Mouse (Mus musculus) sigmoid colon, adult 10 weeks (tissue): ENCODE data around the gene Ttc6. TPM values are rescaled to one million over a fixed set of nuclear protein-coding genes. Genes with fewer than 3 reads are reported as not detected.

Experiments used
- polyA plus RNA-seq: library from polyadenylated mRNA; stranded (reverse); fragments of 350-450 nt; fragmentation: Illumina TruSeq; extraction: RNeasy Lipid Tissue Mini Kit (QIAGEN cat#74804); gene quantifications from one replicate; pipeline ENCODE4 v1.2.3, GENCODE M21; 2014; ENCODE audit warnings: low read depth, low replicate concordance

The Ttc6 gene
- 7.1 TPM for polyA plus RNA-seq

GRCm38 (mm10) chr12:57563909-57564308, at the start of gene Ttc6:
TSS of gene Ttc6 (plus strand) at chr12:57564113.

GRCm38 (mm10) chr12:57546415-57547201, 17.3 kb upstream of the Ttc6 start, which contains the start of gene Foxa1:
TSS of gene Foxa1 (minus strand) at chr12:57546916.

Other genes with a start within 250 kb of the Ttc6 start
- 135 TPM for gene Foxa1, start 17.2 kb upstream of the Ttc6 start, polyA plus RNA-seq